Mouse (Mus musculus) midbrain, embryonic 12.5 days (tissue): ENCODE results near the gene Slc16a11. TPM values are rescaled to one million over a fixed set of nuclear protein-coding genes. Genes with fewer than 3 reads are reported as not detected.
A peak's percentile ranks its signal among the peaks of the same experiment; 100 is the strongest.
"Not testable (repeated sequence)": the region's sequence is repeated elsewhere in the genome, so short reads cannot be mapped to it uniquely, and the experiment has no call there.

Experiments used
- ATAC-seq: fragments of 200-750 bp; cut with Nextera tagmentation; 2 replicates; pipeline ENCODE4 v1.8.0; 2017; ENCODE audit warnings: low read depth, moderate TSS enrichment, moderate library complexity; ENCODE audit not compliant: low FRiP score
- H3K27ac ChIP-seq: fragments of 300-500 bp; sonication (generic); replicated peaks from 2 replicates; pipeline ENCODE4 v1.5.1; 2016; ENCODE audit warnings: mild to moderate bottlenecking
- H3K27me3 ChIP-seq: fragments of 300-500 bp; sonication (generic); 2 replicates; pipeline ENCODE4 v1.6.1; 2016; ENCODE audit warnings: mild to moderate bottlenecking
- H3K36me3 ChIP-seq: fragments of 300-500 bp; sonication (generic); 2 replicates; pipeline ENCODE4 v1.6.1; 2016
- H3K4me1 ChIP-seq: fragments of 300-500 bp; sonication (generic); 2 replicates; pipeline ENCODE4 v1.6.1; 2016
- H3K4me2 ChIP-seq: fragments of 300-500 bp; sonication (generic); replicated peaks from 2 replicates; pipeline ENCODE4 v1.6.1; 2016; ENCODE audit warnings: mild to moderate bottlenecking, moderate library complexity
- H3K4me3 ChIP-seq: fragments of 300-500 bp; sonication (generic); 2 replicates; pipeline ENCODE4 v1.5.1; 2016; ENCODE audit warnings: mild to moderate bottlenecking
- H3K9ac ChIP-seq: fragments of 300-500 bp; sonication (generic); replicated peaks from 2 replicates; pipeline ENCODE4 v1.6.1; 2016; ENCODE audit warnings: mild to moderate bottlenecking, moderate library complexity
- H3K9me3 ChIP-seq: fragments of 300-500 bp; sonication (generic); 2 replicates; pipeline ENCODE4 v1.6.1; 2016; ENCODE audit warnings: mild to moderate bottlenecking
- WGBS: fragments of 180-500 bp; shearing (Covaris S2); methylation state at CpG from one replicate; pipeline ENCODE4 v1.1.7; 2016; 5-methylcytosine and 5-hydroxymethylcytosine counted together
- polyA plus RNA-seq: library from polyadenylated mRNA; unstranded; fragments of >200 nt; fragmentation: Nextera tagmentation; extraction: Ambion mirVana; gene quantifications from 2 replicates; pipeline ENCODE4 v1.2.1, GENCODE M21; 2016

Gene Slc16a11
- 1.9 and 2.8 TPM in 2 replicates for polyA plus RNA-seq

- Histone ChIP-seq H3K4me3 (peak within 1 kb of the TSS; percentile 33; the same call in 1 of the 2 replicates), H3K9ac (no peak within 1 kb of the TSS; the same call in 1 of the 2 replicates), H3K4me2 (peak within 1 kb of the TSS; percentile 59)
These were observed at the start of gene Slc16a11 for GRCm38 (mm10) chr11:70212423-70212822. Slc16a11 (plus strand) TSS chr11:70212752.

GRCm38 (mm10) chr11:70165972-70166921 is 46.3 kb upstream of the Slc16a11 start:
- Histone ChIP-seq H3K9ac (no peak overlapping the region), H3K4me3 (no peak overlapping the region), H3K4me1 (no peaks in the 10 kb centered on the region), H3K9me3 (no peaks in the 10 kb centered on the region), H3K36me3 (no peaks in the 10 kb centered on the region), H3K27me3 (no peaks in the 10 kb centered on the region), H3K27ac (no peak overlapping the region), H3K4me2 (no peak overlapping the region)
- no peak for ATAC-seq
- WGBS, result 72% methylated on average over 16 of the region's 16 CpGs

More at GRCm38 (mm10) chr11:70212423-70212822, at the start of gene Slc16a11:
- peaks cover 26% of the 10 kb centered on the region for H3K4me1 ChIP-seq
- H3K27ac ChIP-seq, result no peak within 1 kb of the TSS
- H3K36me3 ChIP-seq, result peaks cover 10% of the 10 kb centered on the region
- no peaks in the 10 kb centered on the region for H3K9me3 ChIP-seq
- ATAC-seq, result no peak
- WGBS, result 74% methylated on average over 6 of the region's 6 CpGs
- H3K27me3 ChIP-seq, result peaks cover 61% of the 10 kb centered on the region

- no peak for ATAC-seq
- Histone ChIP-seq H3K9me3 (no peaks in the 10 kb centered on the region), H3K4me1 (no peaks in the 10 kb centered on the region), H3K9ac (no peak overlapping the region), H3K4me3 (no peak overlapping the region), H3K36me3 (no peaks in the 10 kb centered on the region), H3K27ac (no peak overlapping the region), H3K27me3 (no peaks in the 10 kb centered on the region), H3K4me2 (no peak overlapping the region)
- WGBS, result 63% methylated on average over 7 of the region's 7 CpGs
These were observed 44.4 kb upstream of the Slc16a11 start for GRCm38 (mm10) chr11:70168136-70168535.

- not testable (repeated sequence) for H3K36me3 ChIP-seq, ATAC-seq, H3K4me1 ChIP-seq, H3K9me3 ChIP-seq, H3K9ac ChIP-seq, H3K27me3 ChIP-seq, H3K4me3 ChIP-seq, H3K27ac ChIP-seq, H3K4me2 ChIP-seq
- WGBS, result 91% methylated on average over 7 of the region's 7 CpGs
These were observed 43.1 kb upstream of the Slc16a11 start for GRCm38 (mm10) chr11:70169471-70169870.

GRCm38 (mm10) chr11:70170291-70170690 is 42.3 kb upstream of the Slc16a11 start:
- ATAC-seq, result no peak
- H3K27me3 ChIP-seq, result no peaks in the 10 kb centered on the region
- H3K4me1 ChIP-seq, result no peaks in the 10 kb centered on the region
- no peak overlapping the region for H3K9ac ChIP-seq
- 77% methylated on average over 7 of the region's 7 CpGs for WGBS
- H3K4me2 ChIP-seq, result no peak overlapping the region
- no peak overlapping the region for H3K4me3 ChIP-seq
- no peak overlapping the region for H3K27ac ChIP-seq
- no peaks in the 10 kb centered on the region for H3K36me3 ChIP-seq
- no peaks in the 10 kb centered on the region for H3K9me3 ChIP-seq

- ATAC-seq, result no peak
- WGBS, result 82% methylated on average over 7 of the region's 7 CpGs
These were observed 41.4 kb upstream of the Slc16a11 start for GRCm38 (mm10) chr11:70171181-70171580.

GRCm38 (mm10) chr11:70171847-70172246 is 40.7 kb upstream of the Slc16a11 start:
- ATAC-seq, result no peak
- H3K27me3 ChIP-seq, result no peaks in the 10 kb centered on the region
- H3K27ac ChIP-seq, result no peak overlapping the region
- H3K36me3 ChIP-seq, result no peaks in the 10 kb centered on the region
- no peak overlapping the region for H3K9ac ChIP-seq
- 43% methylated on average over 3 of the region's 3 CpGs for WGBS
- H3K4me2 ChIP-seq, result no peak overlapping the region
- no peak overlapping the region for H3K4me3 ChIP-seq
- H3K9me3 ChIP-seq, result no peaks in the 10 kb centered on the region
- no peaks in the 10 kb centered on the region for H3K4me1 ChIP-seq

More at GRCm38 (mm10) chr11:70171181-70171580, 41.4 kb upstream of the Slc16a11 start:
- no peaks in the 10 kb centered on the region for H3K36me3 ChIP-seq
- no peak overlapping the region for H3K27ac ChIP-seq
- no peak overlapping the region for H3K4me2 ChIP-seq
- H3K4me1 ChIP-seq, result no peaks in the 10 kb centered on the region
- H3K27me3 ChIP-seq, result no peaks in the 10 kb centered on the region
- H3K4me3 ChIP-seq, result no peak overlapping the region
- no peak overlapping the region for H3K9ac ChIP-seq
- H3K9me3 ChIP-seq, result no peaks in the 10 kb centered on the region

GRCm38 (mm10) chr11:70172298-70172697 is 40.3 kb upstream of the Slc16a11 start:
- H3K27me3 ChIP-seq, result no peaks in the 10 kb centered on the region
- H3K36me3 ChIP-seq, result no peaks in the 10 kb centered on the region
- H3K4me3 ChIP-seq, result no peak overlapping the region
- no peaks in the 10 kb centered on the region for H3K9me3 ChIP-seq
- no peak overlapping the region for H3K4me2 ChIP-seq
- no peak for ATAC-seq
- WGBS, result 52% methylated on average over 5 of the region's 5 CpGs
- H3K27ac ChIP-seq, result no peak overlapping the region
- no peaks in the 10 kb centered on the region for H3K4me1 ChIP-seq
- H3K9ac ChIP-seq, result no peak overlapping the region

- H3K9me3 ChIP-seq, result no peaks in the 10 kb centered on the region
- H3K27me3 ChIP-seq, result no peaks in the 10 kb centered on the region
- no peaks in the 10 kb centered on the region; the same call in 1 of the 2 replicates for H3K4me1 ChIP-seq
- no peak overlapping the region for H3K9ac ChIP-seq
- H3K27ac ChIP-seq, result no peak overlapping the region
- 85% methylated on average over 4 of the region's 4 CpGs for WGBS
- no peak for ATAC-seq
- no peak overlapping the region for H3K4me2 ChIP-seq
- H3K4me3 ChIP-seq, result no peak overlapping the region
- no peaks in the 10 kb centered on the region for H3K36me3 ChIP-seq
These were observed 38.1 kb upstream of the Slc16a11 start for GRCm38 (mm10) chr11:70174491-70174890.

GRCm38 (mm10) chr11:70177647-70178046 is 34.9 kb upstream of the Slc16a11 start:
- ATAC-seq, result no peak
- H3K9me3 ChIP-seq, result no peaks in the 10 kb centered on the region

GRCm38 (mm10) chr11:70178311-70178710 is 34.2 kb upstream of the Slc16a11 start:
- no peak for ATAC-seq
- H3K27me3 ChIP-seq, result no peaks in the 10 kb centered on the region
- no peaks in the 10 kb centered on the region for H3K36me3 ChIP-seq
- H3K4me2 ChIP-seq, result no peak overlapping the region
- H3K9ac ChIP-seq, result no peak overlapping the region
- no peaks in the 10 kb centered on the region; the same call in 1 of the 2 replicates for H3K4me1 ChIP-seq
- H3K4me3 ChIP-seq, result no peak overlapping the region
- 91% methylated on average over 11 of the region's 11 CpGs for WGBS
- H3K9me3 ChIP-seq, result no peaks in the 10 kb centered on the region
- no peak overlapping the region for H3K27ac ChIP-seq

More at GRCm38 (mm10) chr11:70177647-70178046, 34.9 kb upstream of the Slc16a11 start:
- H3K4me1 ChIP-seq, result no peaks in the 10 kb centered on the region; the same call in 1 of the 2 replicates
- H3K36me3 ChIP-seq, result no peaks in the 10 kb centered on the region
- H3K9ac ChIP-seq, result no peak overlapping the region
- H3K4me3 ChIP-seq, result no peak overlapping the region
- H3K4me2 ChIP-seq, result no peak overlapping the region
- H3K27ac ChIP-seq, result no peak overlapping the region
- H3K27me3 ChIP-seq, result no peaks in the 10 kb centered on the region
- 75% methylated on average over 8 of the region's 8 CpGs for WGBS

GRCm38 (mm10) chr11:70178756-70179155 is 33.8 kb upstream of the Slc16a11 start:
- H3K36me3 ChIP-seq, result no peaks in the 10 kb centered on the region

More at GRCm38 (mm10) chr11:70178756-70179155, 33.8 kb upstream of the Slc16a11 start:
- H3K4me3 ChIP-seq, result no peak overlapping the region
- ATAC-seq, result no peak
- no peaks in the 10 kb centered on the region for H3K27me3 ChIP-seq
- H3K9me3 ChIP-seq, result no peaks in the 10 kb centered on the region
- WGBS, result 86% methylated on average over 11 of the region's 11 CpGs
- no peak overlapping the region for H3K9ac ChIP-seq
- H3K4me2 ChIP-seq, result no peak overlapping the region
- no peak overlapping the region for H3K27ac ChIP-seq
- no peaks in the 10 kb centered on the region; the same call in 1 of the 2 replicates for H3K4me1 ChIP-seq
